Mouse (Mus musculus) heart, adult 2 months (tissue): Measurements from ENCODE around the gene Ppp3ca. TPM values are rescaled to one million over a fixed set of nuclear protein-coding genes. Genes with fewer than 3 reads are reported as not detected.

Source experiments
- DNase-seq, 2 experiments: peaks; one replicate each; pipeline ENCODE4 v3.0.0; 2021
- H3K27ac ChIP-seq: fragments of 200-600 bp; 2 replicates; pipeline ENCODE4 v1.8.1; 2022
- H3K27me3 ChIP-seq: fragments of 200-500 bp; 2 replicates; pipeline ENCODE4 v1.6.1; 2012; ENCODE audit warnings: mild to moderate bottlenecking, low read length, inconsistent platforms, mixed read lengths; ENCODE audit not compliant: control insufficient read depth, insufficient read depth
- H3K36me3 ChIP-seq: fragments of 200-500 bp; 2 replicates; pipeline ENCODE4 v1.6.1; 2012; ENCODE audit warnings: low read length, inconsistent platforms; ENCODE audit not compliant: control insufficient read depth, insufficient read depth
- H3K4me1 ChIP-seq: fragments of 200-500 bp; 2 replicates; pipeline ENCODE4 v1.6.1; 2011; ENCODE audit warnings: low read length; ENCODE audit not compliant: control insufficient read depth, insufficient read depth
- H3K4me3 ChIP-seq: fragments of 200-600 bp; 2 replicates; pipeline ENCODE4 v1.8.1; 2022
- H3K79me2 ChIP-seq: fragments of 200-500 bp; replicated peaks from 2 replicates; pipeline ENCODE4 v1.6.1; 2012; ENCODE audit warnings: mild to moderate bottlenecking, inconsistent platforms, low read length, moderate library complexity, mixed read lengths; ENCODE audit not compliant: control insufficient read depth, insufficient read depth
- H3K9ac ChIP-seq: fragments of 200-500 bp; 2 replicates; pipeline ENCODE4 v1.6.1; 2012; ENCODE audit warnings: low read depth, mild to moderate bottlenecking, control low read depth, inconsistent platforms, low read length, mixed read lengths
- CTCF ChIP-seq: fragments of 200-600 bp; IDR thresholded peaks from 2 replicates; pipeline ENCODE4 v1.8.1; 2022; ENCODE audit warnings: antibody characterized with exemption, mild to moderate bottlenecking, moderate library complexity
- EP300 ChIP-seq: fragments of 200-500 bp; IDR thresholded peaks from 2 replicates; pipeline ENCODE4 v1.6.1; 2011; ENCODE audit warnings: low read depth, low read length, control low read depth; ENCODE audit not compliant: insufficient read depth
- POLR2A ChIP-seq: fragments of 200-500 bp; IDR thresholded peaks from 2 replicates; pipeline ENCODE4 v1.6.1; 2011; ENCODE audit warnings: mild to moderate bottlenecking, low read depth, low read length, control low read depth; ENCODE audit not compliant: insufficient read depth
- WGBS: fragments of 180-500 bp; shearing (Covaris S2); methylation state at CpG from one replicate; pipeline ENCODE4 v1.1.7; 2018; 5-methylcytosine and 5-hydroxymethylcytosine counted together
- intact Hi-C: fragments of 180-260 bp; cut with DNase I; formaldehyde crosslinking; loops from one replicate; pipeline ENCODE4 v1.15.1; 2025
- polyA plus RNA-seq: library from polyadenylated mRNA; depleted of rRNA; stranded (reverse); fragments of >200 nt; gene quantifications from 2 replicates; pipeline ENCODE4 v1.2.3, GENCODE M21; 2012
- total RNA-seq, 2 experiments: library from RNA; stranded (reverse); gene quantifications; 2 replicates each; pipeline ENCODE4 v1.2.3; 2021

Ppp3ca gene
- total and polyA plus RNA-seq, 3 experiments: 18.3 to 44.3 (median 41.7) TPM

DNA sequence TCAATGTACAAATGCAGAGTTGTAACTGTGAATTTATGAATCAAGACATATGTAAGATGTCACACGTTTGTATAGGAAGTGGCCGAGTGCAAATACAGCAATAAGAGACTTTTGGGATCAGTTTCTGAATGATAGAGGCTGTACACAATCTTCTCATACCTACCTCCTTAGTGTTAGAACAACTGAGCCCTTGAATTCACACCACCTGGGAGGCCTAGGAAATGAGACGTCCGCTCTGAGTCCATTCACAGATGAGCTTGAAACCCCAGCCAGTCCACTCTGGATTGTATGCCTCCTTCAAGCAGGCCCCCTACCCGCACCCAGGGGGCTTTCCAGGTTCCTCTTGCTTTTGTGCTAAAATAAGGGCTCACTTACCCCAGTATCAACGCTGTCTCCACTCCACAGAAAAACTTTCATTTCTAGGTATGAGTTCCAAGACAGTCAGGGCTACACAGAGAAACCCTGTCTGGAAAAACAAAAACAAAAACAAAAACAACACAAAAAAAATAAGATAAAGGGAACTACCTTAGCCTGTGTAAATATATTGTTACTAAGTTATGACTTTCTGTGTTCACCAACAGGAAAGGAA, 10.1 kb downstream of the Ppp3ca start:
- intact Hi-C loops: no loop called here

DNA sequence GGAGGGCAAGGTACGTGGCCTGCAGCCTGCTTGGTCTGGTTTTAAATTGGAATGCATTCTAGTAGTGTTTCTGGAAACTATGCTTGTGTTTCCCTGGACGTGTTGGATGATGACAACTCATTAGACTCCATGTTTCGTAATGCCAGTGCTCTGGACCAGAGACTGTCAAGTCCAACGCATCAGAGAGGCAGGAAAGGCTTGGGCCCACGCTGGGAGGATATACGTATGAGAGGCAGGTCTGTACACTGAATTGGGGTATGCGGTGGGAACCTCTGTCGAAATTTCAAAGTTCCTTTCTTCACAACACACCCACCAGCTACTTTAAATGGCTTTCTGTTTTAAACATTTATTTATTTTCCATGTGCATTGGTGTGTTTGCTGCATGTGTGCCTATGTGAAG, 12.3 kb downstream of the Ppp3ca start:
- 91% methylated on average over 8 of the region's 8 CpGs for WGBS
- Histone ChIP-seq H3K4me3 (no peak overlapping the region), H3K27me3 (no peaks in the 10 kb centered on the region), H3K9ac (no peak overlapping the region), H3K4me1 (peaks cover 17% of the 10 kb centered on the region), H3K79me2 (peaks cover 7% of the 10 kb centered on the region), H3K36me3 (peaks cover 10% of the 10 kb centered on the region), H3K27ac (no peak overlapping the region)
- intact Hi-C loops: no loop called here
- TF ChIP-seq POLR2A: no peak
- TF ChIP-seq CTCF: no peak
- no peak for TF ChIP-seq EP300
- DNase-seq: no peak

More for the DNA sequence above, 10.1 kb downstream of the Ppp3ca start:
- TF ChIP-seq EP300 (no peak), POLR2A (no peak), CTCF (no peak)
- Histone ChIP-seq H3K4me1 (peaks cover 17% of the 10 kb centered on the region), H3K27me3 (no peaks in the 10 kb centered on the region), H3K27ac (no peak overlapping the region), H3K9ac (no peak overlapping the region), H3K36me3 (peaks cover 11% of the 10 kb centered on the region), H3K4me3 (no peak overlapping the region), H3K79me2 (peaks cover 9% of the 10 kb centered on the region; the same call in 1 of the 2 replicates)
- WGBS: 73% methylated on average over 6 of the region's 6 CpGs
- DNase-seq: no peak

DNA sequence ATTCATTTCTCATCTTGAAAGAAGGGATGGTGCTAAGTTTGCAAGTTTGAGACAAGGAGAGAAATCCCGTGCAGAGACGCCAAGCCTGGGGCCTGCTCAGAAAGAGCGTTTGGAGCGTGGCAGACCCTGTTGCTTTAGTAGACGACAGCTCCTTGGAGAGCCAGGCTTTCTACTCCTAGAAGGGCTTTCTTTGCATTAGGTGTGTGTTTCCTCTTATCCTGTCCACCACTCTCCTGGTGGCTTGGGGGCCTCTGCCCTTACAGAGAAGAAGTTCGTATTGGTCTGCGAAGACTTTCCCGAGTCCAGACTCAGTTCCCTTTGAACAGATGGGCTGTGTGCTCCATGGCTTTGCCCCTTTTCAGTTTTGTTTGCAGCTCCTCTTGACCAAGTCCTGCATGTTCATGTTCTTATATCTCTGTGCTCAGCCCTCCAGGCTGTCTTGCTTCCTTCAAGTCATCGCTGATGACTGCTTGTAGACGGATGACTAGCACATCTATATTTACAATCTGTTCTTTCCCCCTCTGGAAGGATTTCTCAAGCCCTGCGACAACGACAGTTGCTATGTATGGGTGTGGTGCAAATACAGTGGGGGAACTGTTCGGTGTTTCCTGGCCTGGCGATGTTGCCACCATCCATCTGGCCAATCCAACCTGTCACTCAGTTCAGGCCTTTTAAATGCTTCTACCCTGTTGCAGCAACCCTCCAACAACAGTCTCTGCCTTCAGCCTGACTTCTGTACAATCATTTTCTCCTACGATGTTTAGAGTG, 14.5 kb downstream of the Ppp3ca start:
- intact Hi-C loops: no loop called here

DNA sequence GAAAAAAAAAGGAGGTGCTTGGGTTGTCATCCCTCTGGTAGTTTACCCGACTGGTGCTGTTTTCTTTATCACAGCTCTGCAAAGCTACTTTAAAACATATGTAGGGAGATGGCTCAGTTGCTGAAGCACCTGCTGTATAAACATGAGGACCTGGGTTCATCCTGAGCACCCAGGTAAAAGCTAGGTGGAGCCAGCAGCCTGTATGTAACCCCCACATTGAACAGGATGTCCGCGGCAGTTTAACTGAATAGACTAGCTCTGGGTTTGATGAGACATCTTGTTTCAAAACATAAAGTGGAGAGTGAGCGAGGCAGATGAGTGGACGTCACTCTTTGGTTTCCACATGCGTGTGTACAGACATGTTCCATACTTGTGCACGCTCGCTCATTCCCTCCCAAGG, 16.5 kb downstream of the Ppp3ca start:
- WGBS: 92% methylated on average over 8 of the region's 8 CpGs
- intact Hi-C loops: no loop called here
- Histone ChIP-seq H3K4me1 (peaks cover 16% of the 10 kb centered on the region), H3K27me3 (no peaks in the 10 kb centered on the region), H3K79me2 (peaks cover 15% of the 10 kb centered on the region), H3K9ac (no peak overlapping the region), H3K36me3 (peaks cover 2% of the 10 kb centered on the region; the same call in 1 of the 2 replicates), H3K27ac (no peak overlapping the region), H3K4me3 (no peak overlapping the region)
- no peak for DNase-seq
- TF ChIP-seq CTCF: peak; percentile 19; the same call in 1 of the 2 replicates
- TF ChIP-seq EP300: no peak

More for the DNA sequence above, 14.5 kb downstream of the Ppp3ca start:
- Histone ChIP-seq H3K4me1 (peaks cover 17% of the 10 kb centered on the region), H3K27me3 (no peaks in the 10 kb centered on the region), H3K4me3 (no peak overlapping the region), H3K36me3 (peaks cover 5% of the 10 kb centered on the region), H3K9ac (no peak overlapping the region), H3K27ac (no peak overlapping the region), H3K79me2 (peaks cover 12% of the 10 kb centered on the region)
- WGBS: 61% methylated on average over 15 of the region's 15 CpGs
- DNase-seq: no peak
- TF ChIP-seq CTCF (no peak), POLR2A (no peak), EP300 (no peak)

DNA sequence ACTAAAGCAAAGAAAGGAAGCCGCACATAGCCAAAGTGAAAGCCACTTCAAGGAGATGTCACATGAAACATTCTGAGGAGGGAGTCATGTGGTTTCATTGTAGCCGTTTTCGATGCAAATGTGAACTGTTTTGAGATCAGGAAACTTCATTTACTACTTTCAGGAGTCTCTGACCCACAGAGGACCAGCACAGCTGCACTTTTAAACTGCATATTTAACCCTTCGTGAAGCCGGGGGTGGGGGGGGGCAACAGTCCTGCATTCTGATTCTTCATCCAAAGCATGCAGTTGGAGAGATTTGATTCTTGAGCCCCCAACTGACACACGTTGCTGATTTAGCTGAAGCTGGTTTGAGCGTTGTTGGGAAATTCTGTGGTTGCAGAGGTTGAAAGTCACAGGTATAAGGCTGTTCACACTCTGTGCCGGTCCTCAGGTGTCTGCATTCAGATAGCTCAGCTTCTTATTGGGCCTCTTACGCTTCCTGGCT, 18.2 kb downstream of the Ppp3ca start:
- no peak for TF ChIP-seq POLR2A
- WGBS: 82% methylated on average over 9 of the region's 9 CpGs
- peaks cover 2% of the 10 kb centered on the region; the same call in 1 of the 2 replicates for H3K36me3 ChIP-seq
- intact Hi-C loops: no loop called here
- H3K4me1 ChIP-seq: peaks cover 17% of the 10 kb centered on the region
- H3K27me3 ChIP-seq: no peaks in the 10 kb centered on the region
- no peak overlapping the region for H3K9ac ChIP-seq
- H3K79me2 ChIP-seq: peaks cover 13% of the 10 kb centered on the region
- H3K4me3 ChIP-seq: no peak overlapping the region
- H3K27ac ChIP-seq: no peak overlapping the region
- no peak for DNase-seq
